Mouse (Mus musculus): ENCODE data around the gene Sp100. TPM values are rescaled to one million over a fixed set of nuclear protein-coding genes. Genes with fewer than 3 reads are reported as not detected.

Gene Sp100
- total RNA-seq, 4 experiments from 2014 or later: 15.9 to 21.0 (median 19.3) TPM

GRCm38 (mm10) chr1:85697721-85698493 lies 48.1 kb downstream of the Sp100 start:
- DNase-seq (ENCODE audit: low spot score): no peak

- DNase-seq (ENCODE audit: low spot score): no peak
Observed at GRCm38 (mm10) chr1:85702531-85702930, 52.7 kb downstream of the Sp100 start.

GRCm38 (mm10) chr1:85703245-85704186 lies 53.7 kb downstream of the Sp100 start:
- DNase-seq (ENCODE audit: low spot score): peak; percentile 78

GRCm38 (mm10) chr1:85705552-85705951 lies 55.8 kb downstream of the Sp100 start:
- DNase-seq (ENCODE audit: low spot score): no peak

- DNase-seq (ENCODE audit: low spot score): no peak
Observed at GRCm38 (mm10) chr1:85706754-85707153, 57.0 kb downstream of the Sp100 start.

- no peak for DNase-seq (ENCODE audit: low spot score)
Observed at GRCm38 (mm10) chr1:85714501-85714900, 64.7 kb downstream of the Sp100 start.

- no peak for DNase-seq (ENCODE audit: low spot score)
Observed at GRCm38 (mm10) chr1:85716447-85717027, 66.7 kb downstream of the Sp100 start.

GRCm38 (mm10) chr1:85719049-85719448 lies 69.3 kb downstream of the Sp100 start:
- DNase-seq (ENCODE audit: low spot score): no peak

- no peak for DNase-seq (ENCODE audit: low spot score)
Observed at GRCm38 (mm10) chr1:85720220-85720893, 70.6 kb downstream of the Sp100 start.

GRCm38 (mm10) chr1:85730471-85730870 lies 80.7 kb downstream of the Sp100 start:
- DNase-seq (ENCODE audit: low spot score): no peak

GRCm38 (mm10) chr1:85732581-85732980 lies 82.8 kb downstream of the Sp100 start:
- DNase-seq (ENCODE audit: low spot score): no peak

GRCm38 (mm10) chr1:85734511-85734910 lies 84.7 kb downstream of the Sp100 start:
- DNase-seq (ENCODE audit: low spot score): no peak

- peak; percentile 74 for DNase-seq (ENCODE audit: low spot score)
Observed at GRCm38 (mm10) chr1:85735463-85736123, 85.8 kb downstream of the Sp100 start.

- DNase-seq (ENCODE audit: low spot score): peak; percentile 83
Observed at GRCm38 (mm10) chr1:85736355-85737184, 86.8 kb downstream of the Sp100 start.

- no peak for DNase-seq (ENCODE audit: low spot score)
Observed at GRCm38 (mm10) chr1:85739000-85739399, 89.2 kb downstream of the Sp100 start.

GRCm38 (mm10) chr1:85739819-85740218 lies 90.0 kb downstream of the Sp100 start:
- DNase-seq (ENCODE audit: low spot score): no peak

- no peak for DNase-seq (ENCODE audit: low spot score)
Observed at GRCm38 (mm10) chr1:85740923-85741322, 91.1 kb downstream of the Sp100 start.

- DNase-seq (ENCODE audit: low spot score): no peak
Observed at GRCm38 (mm10) chr1:85742333-85742732, 92.5 kb downstream of the Sp100 start.

- no peak for DNase-seq (ENCODE audit: low spot score)
Observed at GRCm38 (mm10) chr1:85742916-85743505, 93.2 kb downstream of the Sp100 start.

GRCm38 (mm10) chr1:85744539-85744938 lies 94.8 kb downstream of the Sp100 start:
- no peak for DNase-seq (ENCODE audit: low spot score)

Data from heart, adult 8-10 months (tissue).